Mouse (Mus musculus): Measurements from ENCODE around the gene Btg4. TPM values are rescaled to one million over a fixed set of nuclear protein-coding genes. Genes with fewer than 3 reads are reported as not detected.
A peak's percentile ranks its signal among the peaks of the same experiment; 100 is the strongest.
"Not testable (repeated sequence)": the region's sequence is repeated elsewhere in the genome, so short reads cannot be mapped to it uniquely, and the experiment has no call there.

The Btg4 gene
- total RNA-seq, 2 experiments from 2014 or later, result not detected

GRCm38 (mm10) chr9:51076979-51077315, 16.2 kb downstream of the Btg4 start, which contains the start of gene Layn:
Gene Layn (minus strand): TSS chr9:51077094.
- DNase-seq (ENCODE audit: low spot score in 2 of 2), result peak; percentile 40 to 45

- no peak for DNase-seq (ENCODE audit: low spot score in 2 of 2)
These were observed 20.9 kb downstream of the Btg4 start for GRCm38 (mm10) chr9:51081614-51082013.

- DNase-seq (ENCODE audit: low spot score in 2 of 2), result no peak
These were observed 33.0 kb downstream of the Btg4 start for GRCm38 (mm10) chr9:51093697-51094096.

GRCm38 (mm10) chr9:51096306-51096705, 35.6 kb downstream of the Btg4 start:
- no peak for DNase-seq (ENCODE audit: low spot score in 2 of 2)

- DNase-seq (ENCODE audit: low spot score in 2 of 2), result peak; percentile 8 to 38
These were observed 41.2 kb downstream of the Btg4 start, which contains the start of gene 4833427G06Rik for GRCm38 (mm10) chr9:51101756-51102425. Gene 4833427G06Rik (minus strand): TSS chr9:51102078.

GRCm38 (mm10) chr9:51102963-51103807, 42.5 kb downstream of the Btg4 start:
- DNase-seq (ENCODE audit: low spot score in 2 of 2), result peak; percentile 33 to 34

- DNase-seq (ENCODE audit: low spot score in 2 of 2), result peak in 1 of 2 experiments; percentile 8
These were observed 43.3 kb downstream of the Btg4 start for GRCm38 (mm10) chr9:51103808-51104514.

GRCm38 (mm10) chr9:51105751-51106150, 45.0 kb downstream of the Btg4 start:
- no peak for DNase-seq (ENCODE audit: low spot score in 2 of 2)

GRCm38 (mm10) chr9:51114767-51115166, 54.1 kb downstream of the Btg4 start:
- no peak for DNase-seq (ENCODE audit: low spot score in 2 of 2)

- peak; percentile 40 for DNase-seq (ENCODE audit: low spot score in 2 of 2)
These were observed 76.3 kb downstream of the Btg4 start for GRCm38 (mm10) chr9:51136985-51137384.

GRCm38 (mm10) chr9:51137432-51137831, 76.7 kb downstream of the Btg4 start:
- DNase-seq (ENCODE audit: low spot score in 2 of 2), result no peak

GRCm38 (mm10) chr9:51137836-51138235, 77.1 kb downstream of the Btg4 start:
- DNase-seq (ENCODE audit: low spot score in 2 of 2), result no peak

GRCm38 (mm10) chr9:51138301-51138700, 77.6 kb downstream of the Btg4 start:
- no peak for DNase-seq (ENCODE audit: low spot score in 2 of 2)

GRCm38 (mm10) chr9:51139401-51139800, 78.7 kb downstream of the Btg4 start:
- DNase-seq (ENCODE audit: low spot score in 2 of 2), result not testable (repeated sequence)

- DNase-seq (ENCODE audit: low spot score in 2 of 2), result no peak
These were observed 80.0 kb downstream of the Btg4 start for GRCm38 (mm10) chr9:51140711-51141110.

- no peak for DNase-seq (ENCODE audit: low spot score in 2 of 2)
These were observed 82.7 kb downstream of the Btg4 start for GRCm38 (mm10) chr9:51143437-51143836.

- DNase-seq (ENCODE audit: low spot score in 2 of 2), result no peak
These were observed 83.5 kb downstream of the Btg4 start for GRCm38 (mm10) chr9:51144218-51144617.

- no peak for DNase-seq (ENCODE audit: low spot score in 2 of 2)
These were observed 85.8 kb downstream of the Btg4 start for GRCm38 (mm10) chr9:51146496-51146895.

- no peak for DNase-seq (ENCODE audit: low spot score in 2 of 2)
These were observed 86.6 kb downstream of the Btg4 start for GRCm38 (mm10) chr9:51147294-51147693.

GRCm38 (mm10) chr9:51152079-51152752, 91.5 kb downstream of the Btg4 start:
- peak; percentile 62 to 68 for DNase-seq (ENCODE audit: low spot score in 2 of 2)

- peak; percentile 83 to 86 for DNase-seq (ENCODE audit: low spot score in 2 of 2)
These were observed 101.2 kb downstream of the Btg4 start for GRCm38 (mm10) chr9:51161771-51162388.
